Mouse (Mus musculus) right cerebral cortex, adult 18-20 months (tissue): ENCODE measurements around the gene S100a14.

Experiments used
- DNase-seq: peaks from one replicate; pipeline ENCODE4 v3.0.0; 2022; ENCODE audit warnings: mixed read lengths

The S100a14 gene

DNA sequence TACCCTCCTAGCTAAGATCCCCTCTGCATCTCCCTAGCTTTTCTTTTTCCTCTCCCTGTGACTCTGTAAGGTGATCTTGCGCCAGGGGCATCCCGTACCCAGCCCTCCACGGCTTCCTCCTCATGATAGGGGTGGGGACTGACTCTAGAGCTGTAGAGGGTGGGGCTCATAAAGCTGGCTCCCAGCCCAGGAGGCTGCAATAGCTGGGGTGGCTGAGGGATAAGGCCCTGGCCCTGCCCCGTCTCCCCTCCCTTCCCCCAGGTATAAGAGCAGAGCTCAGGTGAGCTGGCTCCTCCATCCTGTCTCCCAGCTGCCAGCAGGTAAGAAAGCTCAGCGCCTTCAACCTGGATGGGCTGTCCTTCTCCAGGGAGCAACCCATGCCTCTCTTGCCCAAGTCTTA, at the start of gene S100a14:
Gene S100a14, plus strand, starts transcription at position 277 of the 400 bp plus-strand sequence.
- DNase-seq = no peak

GRCm38 (mm10) chr3:90486998-90487397, 39.7 kb upstream of the S100a14 start:
- DNase-seq = no peak

DNA sequence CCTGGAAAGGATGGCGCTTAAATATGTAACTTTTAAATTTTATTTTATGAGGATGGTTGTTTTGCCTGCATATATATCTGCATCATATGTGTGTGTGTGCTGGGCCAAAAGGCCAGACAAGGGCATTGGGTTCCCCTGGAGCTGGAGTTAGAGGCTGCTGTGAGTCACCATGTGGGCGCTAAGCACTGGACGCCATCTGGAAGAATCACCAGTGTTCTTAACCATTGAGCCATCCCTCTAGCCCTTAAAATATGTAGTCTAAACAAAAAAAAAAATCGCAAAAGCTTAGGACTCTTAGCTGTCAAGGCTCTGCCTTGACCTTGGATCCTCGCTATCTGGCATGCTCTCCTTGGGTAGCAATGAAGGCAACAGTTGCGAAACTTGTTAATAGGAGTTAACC, 38.1 kb upstream of the S100a14 start:
- no peak for DNase-seq

DNA sequence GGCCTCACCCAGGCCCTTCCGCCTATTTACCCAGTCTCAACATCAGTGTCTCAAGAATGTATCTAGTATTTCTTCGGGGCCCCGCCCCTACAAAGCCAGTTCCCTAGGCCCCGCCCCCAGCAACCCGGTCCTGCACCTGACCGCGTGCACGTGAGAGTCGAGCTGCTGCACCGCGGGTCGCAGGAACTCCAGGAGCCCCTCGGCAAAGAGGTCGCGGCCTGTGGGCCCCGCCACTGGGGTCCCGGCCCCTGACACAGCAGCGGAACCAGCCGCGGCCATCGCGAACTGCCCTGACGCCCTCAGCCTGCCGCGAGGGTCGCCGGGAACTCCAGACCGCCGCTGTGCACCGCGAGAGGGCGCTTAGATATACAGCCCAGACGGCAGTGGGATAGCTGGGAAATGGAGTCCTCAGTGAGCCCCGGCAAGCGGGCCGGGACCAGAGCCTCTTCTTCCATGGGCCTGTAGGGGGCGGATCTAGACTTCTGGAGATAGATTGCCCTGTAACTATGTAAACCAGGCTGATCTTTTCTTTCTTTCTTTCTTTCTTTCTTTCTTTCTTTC, 35.9 kb upstream of the S100a14 start, which contains the start of gene Snapin:
Gene Snapin, minus strand, starts transcription at position 338 of the 561 bp plus-strand sequence.
- DNase-seq = peak; percentile 94

DNA sequence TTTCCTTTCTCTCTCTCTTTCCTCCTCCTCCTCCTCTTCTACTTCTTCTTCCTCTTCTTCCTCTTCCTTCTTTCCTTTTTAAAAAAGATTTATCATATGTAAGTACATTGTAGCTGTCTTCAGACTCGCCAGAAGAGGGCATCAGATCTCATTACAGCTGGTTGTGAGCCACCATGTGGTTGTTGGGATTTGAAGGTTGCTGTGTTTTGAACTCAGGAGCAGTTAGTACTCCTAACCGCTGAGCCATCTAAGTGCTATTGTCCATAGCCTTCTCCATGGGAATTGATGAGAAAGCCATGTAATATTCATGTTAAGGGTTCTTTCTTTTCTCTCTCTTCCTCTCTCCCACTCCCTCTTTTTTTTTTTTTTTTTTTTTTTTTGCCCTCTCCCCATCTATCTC, 35.3 kb upstream of the S100a14 start:
- DNase-seq = peak; percentile 54

- no peak for DNase-seq
Measured at GRCm38 (mm10) chr3:90493831-90494540, 32.7 kb upstream of the S100a14 start.

DNA sequence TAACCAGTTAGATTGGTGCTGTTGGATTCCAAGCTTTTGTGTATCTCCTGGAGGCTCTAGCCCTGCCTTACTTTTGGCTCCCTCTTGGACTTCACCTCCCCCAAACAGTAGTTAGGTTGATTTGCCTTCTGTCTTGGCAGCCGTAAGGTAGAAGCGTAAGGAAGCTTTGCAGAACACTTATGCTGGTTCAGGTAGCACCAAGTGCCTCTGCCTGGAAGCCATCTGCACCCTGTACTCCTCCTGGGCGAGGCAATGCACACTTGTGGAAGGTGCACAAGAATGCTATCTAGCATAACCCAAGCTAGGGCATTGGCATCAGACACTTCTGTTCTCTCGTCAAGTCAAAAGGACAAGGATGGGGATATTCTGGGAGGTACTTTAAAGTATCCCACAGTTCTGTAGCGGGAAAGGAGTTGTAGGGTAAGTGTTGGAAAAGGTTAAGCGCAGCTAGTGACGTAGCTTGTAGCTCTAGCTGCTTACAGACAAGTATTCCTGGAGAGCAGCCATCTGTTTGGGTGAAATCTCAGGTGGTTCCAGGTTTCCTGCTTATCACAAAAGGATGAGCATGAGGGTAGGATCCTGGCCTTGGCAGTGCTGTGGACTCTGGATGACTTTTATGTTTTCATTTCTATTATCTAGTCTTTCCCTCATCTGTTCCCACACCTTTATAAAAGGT, 30.7 kb upstream of the S100a14 start:
- DNase-seq = no peak

DNA sequence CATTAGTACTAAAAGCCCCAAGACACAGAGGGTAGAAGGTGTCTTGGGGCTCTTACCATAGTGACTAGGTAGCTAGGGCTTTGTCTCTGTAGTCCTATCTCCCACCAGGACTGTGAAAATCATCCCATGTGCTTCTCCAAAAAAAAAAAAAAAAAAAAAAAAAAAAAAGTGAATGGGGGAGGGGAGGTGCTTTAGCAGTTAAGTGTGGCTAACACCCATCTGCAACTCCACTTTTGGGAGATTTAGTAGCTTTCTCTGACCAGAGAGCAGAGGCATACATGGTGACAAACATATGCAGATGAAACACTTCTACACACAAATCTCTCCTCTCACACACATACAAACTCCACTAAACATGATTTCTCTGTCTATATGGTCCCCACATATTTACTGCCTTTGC, 29.1 kb upstream of the S100a14 start:
- DNase-seq = no peak

DNA sequence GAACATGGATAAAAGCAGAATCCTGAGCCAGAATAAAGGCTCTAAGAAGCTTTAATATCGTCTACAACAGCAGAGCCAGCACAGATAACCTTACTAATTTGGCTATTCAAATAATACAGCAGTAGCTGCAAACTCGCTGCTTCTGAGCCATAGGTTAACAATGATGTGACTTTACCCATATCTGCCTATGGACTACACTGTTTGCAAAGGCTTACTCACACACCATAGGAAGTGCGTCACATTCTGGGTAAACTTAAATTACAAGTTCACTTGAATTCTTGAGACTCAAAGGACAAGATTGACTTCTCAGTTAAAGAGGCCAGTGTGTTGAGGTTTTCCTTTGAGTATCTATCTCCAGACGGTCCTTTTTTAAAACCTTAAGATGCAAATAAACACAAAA, 23.2 kb upstream of the S100a14 start:
- no peak for DNase-seq

GRCm38 (mm10) chr3:90505216-90505615, 21.4 kb upstream of the S100a14 start:
- no peak for DNase-seq

DNA sequence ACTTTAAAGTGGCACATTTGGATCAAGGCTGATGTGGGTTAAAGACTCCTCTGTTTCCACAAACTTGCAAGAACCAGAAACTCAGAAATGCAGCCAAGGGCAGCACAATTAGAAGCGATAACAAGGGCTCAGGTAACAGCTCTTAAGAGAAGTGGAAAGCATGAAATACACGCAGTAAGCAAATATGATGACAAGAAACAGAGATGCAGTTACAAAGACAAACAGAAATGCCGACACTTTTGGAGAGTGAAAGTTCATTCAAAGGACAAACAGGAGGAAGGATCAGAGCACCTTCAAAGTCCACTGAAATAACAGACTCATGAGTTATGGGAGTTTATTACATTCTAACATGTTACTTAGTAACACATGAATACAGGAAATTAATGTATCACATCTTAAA, 20.3 kb upstream of the S100a14 start:
- no peak for DNase-seq

DNA sequence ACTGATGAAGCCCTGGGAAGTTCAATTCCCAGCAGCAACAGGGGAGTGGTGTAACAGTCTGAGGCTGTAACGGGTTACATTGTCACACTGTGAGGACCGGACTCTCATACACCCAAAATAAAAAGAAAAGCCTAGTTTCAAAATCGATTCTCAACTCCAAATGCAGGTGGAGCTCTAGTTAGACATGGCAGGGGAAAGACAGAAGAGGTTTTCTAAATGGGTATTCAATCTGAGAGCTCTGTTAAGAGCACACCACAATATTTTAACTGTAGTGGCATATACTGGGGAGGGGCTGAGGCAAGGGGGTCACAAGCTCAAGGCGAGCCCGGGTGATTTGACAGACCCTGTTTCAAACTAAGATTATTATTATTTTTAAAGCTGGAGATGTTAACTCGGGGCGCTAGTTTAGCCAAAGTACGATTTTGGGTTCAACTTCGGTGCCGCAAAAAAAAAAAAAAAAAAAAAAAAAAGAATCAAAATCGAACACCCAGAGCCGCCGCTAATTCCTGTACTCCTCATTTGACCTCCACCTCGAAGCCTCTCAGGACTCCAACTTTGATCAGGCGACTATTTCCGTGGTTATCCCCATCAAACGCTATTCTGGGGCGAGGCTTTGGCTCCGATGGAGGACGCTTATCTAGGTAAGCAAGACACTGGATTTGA, 18.2 kb upstream of the S100a14 start:
- DNase-seq = no peak

- DNase-seq = peak; percentile 99
Measured at GRCm38 (mm10) chr3:90508950-90509746, 17.5 kb upstream of the S100a14 start, which contains the start of gene Chtop. Gene Chtop, minus strand, starts transcription at chr3:90509498.

- DNase-seq = no peak
Measured at GRCm38 (mm10) chr3:90509747-90510123, 16.9 kb upstream of the S100a14 start.

- DNase-seq = no peak
Measured at GRCm38 (mm10) chr3:90512276-90512675, 14.4 kb upstream of the S100a14 start.

DNA sequence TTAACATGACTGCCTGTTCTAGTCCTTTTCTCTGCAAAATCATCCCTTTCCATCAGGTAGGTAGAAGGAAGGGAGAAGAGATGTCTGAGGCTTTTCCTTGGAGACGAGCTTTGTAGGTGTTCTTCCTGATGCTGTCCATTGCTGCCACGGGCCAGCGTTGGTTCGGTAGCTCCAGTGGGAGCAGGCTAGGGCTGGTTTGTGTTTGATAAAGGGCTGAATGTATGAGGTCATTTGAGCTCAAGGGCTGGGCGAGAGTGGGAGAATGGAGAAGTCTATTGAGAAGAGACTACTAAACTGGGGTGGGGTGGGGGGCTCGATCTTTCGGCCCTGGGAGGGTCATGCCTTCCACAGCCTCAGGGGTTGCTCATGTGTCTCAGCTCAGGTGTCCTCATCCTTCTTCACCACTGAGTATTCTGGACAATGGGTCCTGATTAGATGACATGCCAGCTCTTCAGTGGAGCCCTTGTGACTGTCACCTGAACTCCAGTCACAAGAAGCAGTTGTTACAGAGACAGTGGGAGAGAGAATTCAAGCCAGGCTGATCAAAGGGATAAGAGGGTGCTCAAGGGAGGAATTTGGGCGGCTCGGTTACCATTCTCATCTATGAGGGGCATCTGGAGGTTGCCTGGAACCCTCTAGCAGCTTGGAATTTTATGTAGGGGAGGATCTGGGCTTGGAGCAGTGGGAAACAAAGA, 13.6 kb upstream of the S100a14 start:
- DNase-seq = no peak

DNA sequence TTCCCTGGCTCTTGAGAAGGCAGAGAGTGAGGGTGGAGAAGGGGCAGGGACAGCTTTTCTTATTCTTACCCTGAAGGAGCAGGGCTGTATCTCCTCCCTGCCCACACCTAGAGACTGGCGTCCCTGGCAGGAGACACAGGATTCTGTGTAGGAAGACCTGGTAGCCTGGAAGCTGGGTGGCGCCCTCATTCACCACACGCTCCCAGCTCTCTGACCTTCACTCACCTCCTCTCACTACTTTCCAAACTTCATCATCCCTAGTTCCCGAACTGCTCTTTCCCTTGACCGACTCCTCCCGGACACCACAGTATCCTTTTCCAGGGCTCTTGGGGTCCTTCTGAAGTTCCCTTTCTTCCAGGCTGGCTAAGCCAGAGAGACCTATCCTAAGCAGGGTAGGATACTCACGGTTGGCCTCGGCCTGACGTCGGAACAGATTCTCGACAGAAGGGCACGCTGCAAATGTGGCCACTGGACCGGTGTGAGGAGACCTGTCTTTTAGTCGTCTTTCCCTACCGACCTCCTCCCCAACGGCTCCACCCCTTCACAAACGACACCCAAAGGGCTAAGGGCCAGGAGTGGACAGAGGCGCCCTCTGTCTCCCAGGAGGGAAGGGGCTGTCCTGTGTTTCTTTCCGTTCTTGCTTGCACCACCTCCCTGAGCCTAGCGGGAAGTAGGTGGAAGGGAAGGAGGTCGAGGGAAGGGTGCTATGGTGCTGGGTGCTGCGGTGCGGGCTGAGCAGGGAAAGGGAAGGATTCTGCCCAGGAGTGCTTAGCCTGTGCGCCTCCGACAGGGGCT, 12.7 kb upstream of the S100a14 start, which contains the start of the genes S100a1 and S100a13:
Gene S100a1, minus strand, starts transcription at position 597 of the 795 bp plus-strand sequence.
Gene S100a13, plus strand, starts transcription at position 640 of the 795 bp plus-strand sequence.
- peak; percentile 69 for DNase-seq

GRCm38 (mm10) chr3:90514691-90515090, 12.0 kb upstream of the S100a14 start:
- no peak for DNase-seq

GRCm38 (mm10) chr3:90515242-90515641, 11.4 kb upstream of the S100a14 start:
- DNase-seq = no peak

- DNase-seq = no peak
Measured at GRCm38 (mm10) chr3:90515789-90516188, 10.9 kb upstream of the S100a14 start.

DNA sequence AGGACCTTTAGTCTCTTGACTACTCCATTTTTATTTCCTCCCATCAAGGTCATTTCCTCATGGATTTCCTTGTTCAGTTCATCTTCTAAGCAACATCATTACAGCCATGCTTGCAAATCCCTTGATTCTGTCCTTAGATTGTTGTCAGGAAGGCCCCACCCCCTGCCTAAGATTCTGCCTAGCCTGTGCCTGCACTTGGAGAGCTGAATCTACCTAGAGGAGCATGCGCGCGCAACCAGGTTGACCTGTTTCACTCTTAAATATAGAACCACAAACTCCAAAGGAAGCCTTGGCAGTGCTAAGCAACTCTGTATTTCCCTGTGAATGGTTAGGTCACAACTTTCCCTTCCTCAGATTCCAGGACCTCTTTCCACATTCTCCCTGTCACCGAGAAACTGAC, 8.9 kb upstream of the S100a14 start:
- no peak for DNase-seq
